Mouse (Mus musculus) liver, embryonic 12.5 days (tissue): ENCODE results near the gene Olfr606. TPM values are rescaled to one million over a fixed set of nuclear protein-coding genes. Genes with fewer than 3 reads are reported as not detected.
"Not testable (repeated sequence)": the region's sequence is repeated elsewhere in the genome, so short reads cannot be mapped to it uniquely, and the experiment has no call there.

ENCODE experiments used
- ATAC-seq: fragments of 200-750 bp; cut with Nextera tagmentation; 2 replicates; pipeline ENCODE4 v1.8.0; 2017; ENCODE audit warnings: moderate number of reproducible peaks, mild to moderate bottlenecking, moderate library complexity
- H3K27ac ChIP-seq: fragments of 300-500 bp; sonication (generic); 2 replicates; pipeline ENCODE4 v1.5.1; 2016; ENCODE audit warnings: mild to moderate bottlenecking
- H3K27me3 ChIP-seq: fragments of 300-500 bp; sonication (generic); replicated peaks from 2 replicates; pipeline ENCODE4 v1.6.1; 2016; ENCODE audit warnings: mild to moderate bottlenecking, moderate library complexity
- H3K36me3 ChIP-seq: fragments of 300-500 bp; sonication (generic); 2 replicates; pipeline ENCODE4 v1.6.1; 2016; ENCODE audit warnings: mild to moderate bottlenecking, moderate library complexity
- H3K4me1 ChIP-seq: fragments of 300-500 bp; sonication (generic); 2 replicates; pipeline ENCODE4 v1.6.1; 2016
- H3K4me2 ChIP-seq: fragments of 300-500 bp; sonication (generic); 2 replicates; pipeline ENCODE4 v1.6.1; 2016; ENCODE audit warnings: mild to moderate bottlenecking, moderate library complexity
- H3K4me3 ChIP-seq: fragments of 300-500 bp; sonication (generic); 2 replicates; pipeline ENCODE4 v1.5.1; 2016; ENCODE audit warnings: mild to moderate bottlenecking, moderate library complexity
- H3K9ac ChIP-seq: fragments of 300-500 bp; sonication (generic); 2 replicates; pipeline ENCODE4 v1.6.1; 2016; ENCODE audit warnings: mild to moderate bottlenecking, moderate library complexity
- H3K9me3 ChIP-seq: fragments of 300-500 bp; sonication (generic); replicated peaks from 2 replicates; pipeline ENCODE4 v1.6.1; 2016; ENCODE audit warnings: mild to moderate bottlenecking, moderate library complexity
- WGBS: fragments of 180-500 bp; shearing (Covaris S2); methylation state at CpG from one replicate; pipeline ENCODE4 v1.1.7; 2016; ENCODE audit not compliant: insufficient replicate concordance; 5-methylcytosine and 5-hydroxymethylcytosine counted together
- microRNA-seq: library from miRNA; unstranded; fragments of <30 nt; microRNA quantifications from one replicate; pipeline ENCODE4, GENCODE M21; 2017
- polyA plus RNA-seq: library from polyadenylated mRNA; unstranded; fragments of >200 nt; fragmentation: Nextera tagmentation; extraction: Ambion mirVana; gene quantifications from 2 replicates; pipeline ENCODE4 v1.2.1, GENCODE M21; 2016

Olfr606 gene
- polyA plus RNA-seq = not detected in 2 replicates

- Histone ChIP-seq H3K27ac (no peak within 1 kb of the TSS), H3K36me3 (no peaks in the 10 kb centered on the region), H3K4me1 (no peaks in the 10 kb centered on the region), H3K4me2 (no peak within 1 kb of the TSS), H3K9me3 (no peaks in the 10 kb centered on the region), H3K27me3 (no peaks in the 10 kb centered on the region), H3K4me3 (no peak within 1 kb of the TSS), H3K9ac (no peak within 1 kb of the TSS)
- ATAC-seq = no peak
- WGBS = 74% methylated on average over 2 of the region's 2 CpGs
Measured at GRCm38 (mm10) chr7:103448746-103449145, at the start of gene Olfr606. TSS of gene Olfr606 (plus strand) at chr7:103449046.

- not testable (repeated sequence) for H3K4me2 ChIP-seq, H3K4me1 ChIP-seq, ATAC-seq, H3K9me3 ChIP-seq, H3K36me3 ChIP-seq, H3K27ac ChIP-seq, H3K9ac ChIP-seq, H3K27me3 ChIP-seq, H3K4me3 ChIP-seq
- 48% methylated on average over 3 of the region's 3 CpGs for WGBS
Measured at GRCm38 (mm10) chr7:103406521-103407055, 42.3 kb upstream of the Olfr606 start.

GRCm38 (mm10) chr7:103414772-103415171 lies 34.1 kb upstream of the Olfr606 start, which contains the start of gene Usp17lc:
TSS of gene Usp17lc (plus strand) at chr7:103415072.
- 43% methylated on average over 1 of the region's 1 CpGs for WGBS
- not testable (repeated sequence) for H3K27ac ChIP-seq, H3K36me3 ChIP-seq, H3K9me3 ChIP-seq, ATAC-seq, H3K27me3 ChIP-seq, H3K4me3 ChIP-seq, H3K9ac ChIP-seq, H3K4me2 ChIP-seq, H3K4me1 ChIP-seq

GRCm38 (mm10) chr7:103445339-103445738 lies 3.5 kb upstream of the Olfr606 start, which contains the start of gene Olfr605:
TSS of gene Olfr605 (minus strand) at chr7:103445439.
- Histone ChIP-seq H3K36me3 (no peaks in the 10 kb centered on the region), H3K4me3 (no peak within 1 kb of the TSS), H3K9ac (no peak within 1 kb of the TSS), H3K27ac (no peak within 1 kb of the TSS), H3K4me1 (no peaks in the 10 kb centered on the region), H3K9me3 (no peaks in the 10 kb centered on the region), H3K4me2 (no peak within 1 kb of the TSS), H3K27me3 (no peaks in the 10 kb centered on the region)
- no peak for ATAC-seq
- WGBS = 63% methylated on average over 1 of the region's 1 CpGs

- no peaks in the 10 kb centered on the region for H3K36me3 ChIP-seq
- H3K4me1 ChIP-seq = no peaks in the 10 kb centered on the region
- no peak overlapping the region for H3K4me3 ChIP-seq
- no peak overlapping the region for H3K9ac ChIP-seq
- 81% methylated on average over 5 of the region's 5 CpGs for WGBS
- no peak overlapping the region for H3K27ac ChIP-seq
- no peaks in the 10 kb centered on the region for H3K9me3 ChIP-seq
- H3K27me3 ChIP-seq = no peaks in the 10 kb centered on the region
- ATAC-seq = no peak
- no peak overlapping the region for H3K4me2 ChIP-seq
Measured at GRCm38 (mm10) chr7:103460590-103460989, 11.7 kb downstream of the Olfr606 start.

- Histone ChIP-seq H3K4me1 (no peaks in the 10 kb centered on the region), H3K27ac (no peak within 1 kb of the TSS), H3K36me3 (no peaks in the 10 kb centered on the region), H3K27me3 (no peaks in the 10 kb centered on the region), H3K9me3 (no peaks in the 10 kb centered on the region), H3K4me3 (no peak within 1 kb of the TSS), H3K4me2 (no peak within 1 kb of the TSS), H3K9ac (no peak within 1 kb of the TSS)
- no peak for ATAC-seq
Measured at GRCm38 (mm10) chr7:103469577-103469976, 20.7 kb downstream of the Olfr606 start, which contains the start of gene Olfr608. TSS of gene Olfr608 (plus strand) at chr7:103469877.

- ATAC-seq, H3K9ac ChIP-seq, H3K36me3 ChIP-seq, H3K4me3 ChIP-seq, H3K4me1 ChIP-seq, H3K27me3 ChIP-seq, H3K9me3 ChIP-seq, H3K4me2 ChIP-seq, H3K27ac ChIP-seq: not testable (repeated sequence)
- WGBS = 77% methylated on average over 9 of the region's 9 CpGs
Measured at GRCm38 (mm10) chr7:103477106-103477505, 28.3 kb downstream of the Olfr606 start.

GRCm38 (mm10) chr7:103497962-103498361 lies 49.1 kb downstream of the Olfr606 start, which contains the start of gene Olfr609:
TSS of gene Olfr609 (minus strand) at chr7:103498062.
- H3K4me2 ChIP-seq = no peak within 1 kb of the TSS
- 56% methylated on average over 1 of the region's 1 CpGs for WGBS
- H3K4me3 ChIP-seq = no peak within 1 kb of the TSS
- no peaks in the 10 kb centered on the region for H3K4me1 ChIP-seq
- no peak for ATAC-seq
- H3K27me3 ChIP-seq = no peaks in the 10 kb centered on the region
- no peak within 1 kb of the TSS for H3K27ac ChIP-seq
- no peak within 1 kb of the TSS for H3K9ac ChIP-seq
- H3K9me3 ChIP-seq = no peaks in the 10 kb centered on the region
- H3K36me3 ChIP-seq = no peaks in the 10 kb centered on the region

Small RNA genes lying within 50 kb of the gene (microRNA-seq; reads per million reads assigned to microRNA genes)
- not detected for gene Gm25774

Other genes with a start within 250 kb of the Olfr606 start
- not detected in 2 replicates for gene Olfr593, start 237.2 kb upstream of the Olfr606 start, polyA plus RNA-seq
- gene Olfr594, start 232.1 kb upstream of the Olfr606 start, polyA plus RNA-seq = not detected in 2 replicates
- not detected in 2 replicates for gene Usp17ld, start 196.5 kb upstream of the Olfr606 start, polyA plus RNA-seq
- not detected in 2 replicates for gene Olfr596, start 143.4 kb upstream of the Olfr606 start, polyA plus RNA-seq
- gene Olfr597, start 132.7 kb upstream of the Olfr606 start, polyA plus RNA-seq = not detected in 2 replicates
- not detected in 2 replicates for gene Olfr598, start 125.5 kb upstream of the Olfr606 start, polyA plus RNA-seq
- gene Olfr599, start 113.1 kb upstream of the Olfr606 start, polyA plus RNA-seq = not detected in 2 replicates
- not detected in 2 replicates for gene Olfr600, start 99.4 kb upstream of the Olfr606 start, polyA plus RNA-seq
- gene Olfr601, start 86.4 kb upstream of the Olfr606 start, polyA plus RNA-seq = not detected in 2 replicates
- not detected in 2 replicates for gene Olfr603, start 62.9 kb upstream of the Olfr606 start, polyA plus RNA-seq
- gene Usp17lc, start 34.0 kb upstream of the Olfr606 start, polyA plus RNA-seq = not detected in 2 replicates
- not detected in 2 replicates for gene Olfr605, start 3.6 kb upstream of the Olfr606 start, polyA plus RNA-seq
- gene Olfr607, start 15.1 kb downstream of the Olfr606 start, polyA plus RNA-seq = not detected in 2 replicates
- not detected in 2 replicates for gene Olfr608, start 20.8 kb downstream of the Olfr606 start, polyA plus RNA-seq
- gene Olfr609, start 49.0 kb downstream of the Olfr606 start, polyA plus RNA-seq = not detected in 2 replicates
- not detected in 2 replicates for gene Olfr610, start 63.1 kb downstream of the Olfr606 start, polyA plus RNA-seq
- gene Olfr611, start 71.8 kb downstream of the Olfr606 start, polyA plus RNA-seq = not detected in 2 replicates
- not detected in 2 replicates for gene Olfr612, start 93.7 kb downstream of the Olfr606 start, polyA plus RNA-seq
- not detected in 2 replicates for gene Olfr613, start 99.0 kb downstream of the Olfr606 start, polyA plus RNA-seq
- not detected in 2 replicates for gene Olfr615, start 107.0 kb downstream of the Olfr606 start, polyA plus RNA-seq
- not detected in 2 replicates for gene Olfr616, start 120.1 kb downstream of the Olfr606 start, polyA plus RNA-seq
- not detected in 2 replicates for gene Olfr617, start 124.0 kb downstream of the Olfr606 start, polyA plus RNA-seq
- gene Olfr618, start 141.1 kb downstream of the Olfr606 start, polyA plus RNA-seq = not detected in 2 replicates
- gene Olfr619, start 151.5 kb downstream of the Olfr606 start, polyA plus RNA-seq = not detected in 2 replicates
- not detected in 2 replicates for gene Olfr620, start 163.5 kb downstream of the Olfr606 start, polyA plus RNA-seq
- not detected in 2 replicates for gene Olfr622, start 193.7 kb downstream of the Olfr606 start, polyA plus RNA-seq
- gene Olfr623, start 214.7 kb downstream of the Olfr606 start, polyA plus RNA-seq = not detected in 2 replicates
- not detected in 2 replicates for gene Olfr624, start 222.1 kb downstream of the Olfr606 start, polyA plus RNA-seq
- gene Olfr625-ps1, start 233.7 kb downstream of the Olfr606 start, polyA plus RNA-seq = not detected in 2 replicates